Mouse (Mus musculus) liver, embryonic 14.5 days (tissue): ENCODE results near the gene Scoc.

Experiments
- CTCF ChIP-seq: IDR thresholded peaks from 2 replicates; pipeline ENCODE4 v1.5.1; 2016; ENCODE audit warnings: antibody characterized with exemption, low read depth, control low read depth
- EP300 ChIP-seq: IDR thresholded peaks from 2 replicates; pipeline ENCODE4 v1.6.1; 2016; ENCODE audit warnings: antibody characterized with exemption, low read depth

- no peak for TF ChIP-seq CTCF
- no peak for TF ChIP-seq EP300
Observed at GRCm38 (mm10) chr8:83458222-83458621, at the start of gene Scoc.
